Mouse (Mus musculus) heart, adult 8-10 months (tissue): Measurements from ENCODE around the gene Tbc1d30. TPM values are rescaled to one million over a fixed set of nuclear protein-coding genes. Genes with fewer than 3 reads are reported as not detected.

Source experiments
- DNase-seq: peaks from one replicate; pipeline ENCODE4 v3.0.0; 2022; ENCODE audit warnings: low spot score
- total RNA-seq, 4 experiments: library from RNA; stranded (reverse); gene quantifications; 2 replicates each; pipeline ENCODE4 v1.2.4; 2022

The Tbc1d30 gene
- total RNA-seq: 1 to 10 TPM; 1.6 to 3.4 (median 1.9) TPM

GRCm38 (mm10) chr10:121351066-121351581, at the start of gene Tbc1d30:
Gene Tbc1d30 (minus strand): TSS chr10:121351278.
- peak; percentile 54 for DNase-seq

- no peak for DNase-seq
Measured at GRCm38 (mm10) chr10:121398599-121398998, 47.5 kb upstream of the Tbc1d30 start.

GRCm38 (mm10) chr10:121395542-121396176, 44.6 kb upstream of the Tbc1d30 start:
- DNase-seq: no peak

- DNase-seq: no peak
Measured at GRCm38 (mm10) chr10:121394789-121395325, 43.8 kb upstream of the Tbc1d30 start.

GRCm38 (mm10) chr10:121394270-121394669, 43.2 kb upstream of the Tbc1d30 start:
- DNase-seq: no peak

GRCm38 (mm10) chr10:121391901-121392300, 40.8 kb upstream of the Tbc1d30 start:
- no peak for DNase-seq

GRCm38 (mm10) chr10:121390602-121391001, 39.5 kb upstream of the Tbc1d30 start:
- DNase-seq: no peak

GRCm38 (mm10) chr10:121386347-121386746, 35.3 kb upstream of the Tbc1d30 start:
- DNase-seq: no peak

- no peak for DNase-seq
Measured at GRCm38 (mm10) chr10:121385695-121386094, 34.6 kb upstream of the Tbc1d30 start.

- no peak for DNase-seq
Measured at GRCm38 (mm10) chr10:121384710-121385109, 33.6 kb upstream of the Tbc1d30 start.

- DNase-seq: no peak
Measured at GRCm38 (mm10) chr10:121381280-121381679, 30.2 kb upstream of the Tbc1d30 start.

- DNase-seq: no peak
Measured at GRCm38 (mm10) chr10:121379387-121379786, 28.3 kb upstream of the Tbc1d30 start.

- no peak for DNase-seq
Measured at GRCm38 (mm10) chr10:121376530-121377271, 25.6 kb upstream of the Tbc1d30 start.

GRCm38 (mm10) chr10:121375649-121376493, 24.8 kb upstream of the Tbc1d30 start:
- no peak for DNase-seq

- peak; percentile 33 for DNase-seq
Measured at GRCm38 (mm10) chr10:121374693-121375620, 23.9 kb upstream of the Tbc1d30 start.

- DNase-seq: no peak
Measured at GRCm38 (mm10) chr10:121374013-121374412, 22.9 kb upstream of the Tbc1d30 start.

GRCm38 (mm10) chr10:121370777-121371176, 19.7 kb upstream of the Tbc1d30 start:
- DNase-seq: no peak

GRCm38 (mm10) chr10:121368783-121369465, 17.8 kb upstream of the Tbc1d30 start:
- no peak for DNase-seq

GRCm38 (mm10) chr10:121367780-121368179, 16.7 kb upstream of the Tbc1d30 start:
- DNase-seq: no peak

GRCm38 (mm10) chr10:121367271-121367670, 16.2 kb upstream of the Tbc1d30 start:
- no peak for DNase-seq
